Mouse (Mus musculus) CD4-positive, CD25-positive, alpha-beta regulatory T cell, adult 9 weeks (primary cell): Measurements from ENCODE around the gene Tcp11l1. TPM values are rescaled to one million over a fixed set of nuclear protein-coding genes. Genes with fewer than 3 reads are reported as not detected.

Experiments
- polyA plus RNA-seq: library from polyadenylated mRNA; unstranded; fragments of 100-300 nt; shearing (Covaris generic); gene quantifications from one replicate; pipeline ENCODE4 v1.2.1, GENCODE M21; 2017

Tcp11l1 gene
- polyA plus RNA-seq, result 0.14 TPM

DNA sequence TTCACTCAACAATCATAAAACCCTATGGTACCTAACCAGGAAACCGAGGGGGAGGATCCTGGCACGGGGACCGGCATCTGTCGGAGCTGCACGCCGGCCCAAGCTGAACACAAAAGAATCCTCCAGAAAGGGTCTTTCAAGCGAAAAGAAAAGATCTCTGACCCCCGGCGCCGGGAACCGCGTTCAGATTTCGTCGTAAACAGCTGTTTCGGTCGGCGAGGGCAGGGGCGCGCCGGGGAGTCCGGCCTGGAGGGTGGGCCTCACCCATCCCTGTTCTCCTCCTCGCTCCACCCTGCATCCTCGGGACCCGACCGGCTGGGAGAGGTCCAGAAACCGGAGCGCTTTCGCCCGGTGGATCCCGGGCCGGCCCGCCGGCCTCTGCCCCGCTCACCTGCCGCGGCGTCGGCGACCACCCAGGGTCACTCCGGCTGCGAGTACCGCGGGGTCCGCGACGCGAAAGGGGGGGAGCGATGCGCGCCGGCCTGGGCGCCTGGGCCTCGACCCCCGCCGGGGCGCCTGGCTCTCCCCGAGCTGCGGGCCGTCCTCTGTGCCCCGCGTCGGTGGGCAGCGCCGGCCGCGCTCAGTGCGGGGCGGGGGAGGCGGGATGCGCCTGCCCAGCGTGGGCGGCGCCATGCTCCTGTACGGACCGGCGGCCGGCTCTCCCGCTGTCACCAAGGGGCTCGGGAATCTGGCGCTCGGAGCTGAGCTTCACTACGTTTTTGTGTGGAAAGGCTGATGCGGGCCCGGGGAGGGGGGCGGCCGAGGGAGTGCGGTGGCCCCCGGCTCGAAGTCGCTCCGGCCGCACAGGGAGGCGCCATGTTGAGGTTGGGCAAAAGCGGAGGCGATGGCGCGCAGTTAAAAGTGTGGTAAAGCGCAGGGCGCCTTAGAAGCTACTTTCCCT is at the start of gene Tcp11l1:
Gene Tcp11l1, minus strand, starts transcription at position 585 of the 901 bp plus-strand sequence.

DNA sequence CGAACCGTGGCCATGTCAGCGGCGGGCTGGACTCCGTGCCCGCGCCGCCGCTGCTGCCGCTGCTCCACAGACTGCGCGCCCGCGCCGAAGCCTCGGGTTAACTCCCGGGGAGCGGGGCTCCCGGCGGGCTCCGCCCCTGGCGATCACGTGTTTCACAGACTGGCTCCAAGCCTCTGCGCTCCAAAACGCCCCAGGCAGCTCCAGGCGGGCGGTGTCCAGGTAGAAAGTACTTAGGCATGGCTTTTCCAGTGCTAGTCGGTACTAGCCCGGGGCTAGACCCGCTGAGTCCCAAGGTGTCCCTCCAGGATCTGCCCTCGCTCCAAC is 30.7 kb upstream of the Tcp11l1 start, which contains the start of gene Depdc7:
Gene Depdc7, minus strand, starts transcription at position 138 of the 324 bp plus-strand sequence.

DNA sequence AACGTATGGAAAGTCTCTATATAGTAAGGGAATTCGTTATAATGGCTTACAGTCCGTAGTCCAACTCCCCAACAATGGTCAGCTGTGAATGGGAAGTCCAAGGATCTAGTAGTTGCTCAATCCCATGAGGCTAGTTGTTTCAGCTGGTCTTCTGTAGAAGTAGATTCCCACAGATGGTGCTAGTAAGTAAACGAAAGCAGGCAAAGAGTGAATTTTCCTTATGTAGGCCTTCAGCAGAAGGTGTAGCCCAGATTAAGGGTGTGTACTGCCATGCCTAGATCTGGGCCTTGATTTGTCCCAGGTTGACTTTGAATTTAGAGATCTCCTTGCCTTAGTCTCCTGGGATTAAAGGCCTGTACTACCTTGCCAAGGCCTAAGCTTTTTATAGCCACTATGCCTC is 4.3 kb upstream of the Tcp11l1 start, which contains the start of gene Pin1rt1:
Gene Pin1rt1, minus strand, starts transcription at position 101 of the 400 bp plus-strand sequence.

Other genes with a start within 250 kb of the Tcp11l1 start
- 9.5 TPM for gene Hipk3, start 217.7 kb downstream of the Tcp11l1 start, polyA plus RNA-seq
- 77.1 TPM for gene Cstf3, start 121.6 kb downstream of the Tcp11l1 start, polyA plus RNA-seq
- not detected for gene Pin1rt1, start 4.2 kb upstream of the Tcp11l1 start, polyA plus RNA-seq
- not detected for gene Depdc7, start 30.7 kb upstream of the Tcp11l1 start, polyA plus RNA-seq
- gene Qser1, start 104.6 kb upstream of the Tcp11l1 start, polyA plus RNA-seq, result 0.74 TPM
- gene Prrg4, start 137.7 kb upstream of the Tcp11l1 start, polyA plus RNA-seq, result 1.9 TPM
- gene Ccdc73, start 155.6 kb upstream of the Tcp11l1 start, polyA plus RNA-seq, result 3.4 TPM